Mouse (Mus musculus): ENCODE measurements around the gene Eno3. TPM values are rescaled to one million over a fixed set of nuclear protein-coding genes. Genes with fewer than 3 reads are reported as not detected.

The Eno3 gene
- total and polyA plus RNA-seq, 2 experiments from 2014 or later, result 1,204 to 1,376 TPM

- no peak overlapping the region for H3K9ac ChIP-seq (replicated peaks; ENCODE audit: low read depth, low read length)
- no peak overlapping the region for H3K27ac ChIP-seq (ENCODE audit: low read depth)
- H3K27me3 ChIP-seq (ENCODE audit: control insufficient read depth, insufficient read depth, low read length), result no peaks in the 10 kb centered on the region
- TF ChIP-seq CTCF (IDR thresholded peaks at IDR 0.05; ENCODE audit: low read depth), result no peak
- TF ChIP-seq EP300 (IDR thresholded peaks at IDR 0.05; ENCODE audit: low read depth), result no peak
- no peak overlapping the region for H3K4me3 ChIP-seq (ENCODE audit: low read depth, low read length)
- DNase-seq (ENCODE audit: low spot score) (no peak), ATAC-seq (ENCODE audit: insufficient read depth, low read depth) (no peak)
- peaks cover 49% of the 10 kb centered on the region for H3K36me3 ChIP-seq (replicated peaks; ENCODE audit: control insufficient read depth, insufficient read depth, low read length)
- no peaks in the 10 kb centered on the region for H3K9me3 ChIP-seq (replicated peaks; ENCODE audit: control insufficient read depth, low read length)
- no peak overlapping the region for H3K4me2 ChIP-seq (ENCODE audit: low read depth, low read length)
- H3K4me1 ChIP-seq (ENCODE audit: control insufficient read depth, insufficient read depth), result peaks cover 12% of the 10 kb centered on the region
- 94% methylated on average over 8 of the region's 8 CpGs for WGBS
Observed at GRCm38 (mm10) chr11:70666687-70667086, 9.7 kb downstream of the Eno3 start.

GRCm38 (mm10) chr11:70667271-70668150, 10.5 kb downstream of the Eno3 start:
- peak overlapping the region; percentile 74; the same call in 1 of the 2 replicates for H3K4me3 ChIP-seq (ENCODE audit: low read depth, low read length)
- no peaks in the 10 kb centered on the region for H3K9me3 ChIP-seq (replicated peaks; ENCODE audit: control insufficient read depth, low read length)
- peaks cover 12% of the 10 kb centered on the region for H3K4me1 ChIP-seq (ENCODE audit: control insufficient read depth, insufficient read depth)
- no peaks in the 10 kb centered on the region for H3K27me3 ChIP-seq (ENCODE audit: control insufficient read depth, insufficient read depth, low read length)
- no peak for DNase-seq (ENCODE audit: low spot score)
- peaks cover 42% of the 10 kb centered on the region for H3K36me3 ChIP-seq (replicated peaks; ENCODE audit: control insufficient read depth, insufficient read depth, low read length)
- peak overlapping the region; percentile 57 for H3K9ac ChIP-seq (replicated peaks; ENCODE audit: low read depth, low read length)
- no peak for ATAC-seq (ENCODE audit: insufficient read depth, low read depth)
- no peak for TF ChIP-seq CTCF (IDR thresholded peaks at IDR 0.05; ENCODE audit: low read depth)
- TF ChIP-seq EP300 (IDR thresholded peaks at IDR 0.05; ENCODE audit: low read depth), result no peak
- H3K4me2 ChIP-seq (ENCODE audit: low read depth, low read length), result peak overlapping the region; percentile 91
- 63% methylated on average over 14 of the region's 14 CpGs for WGBS
- peak overlapping the region; percentile 77 for H3K27ac ChIP-seq (ENCODE audit: low read depth)

GRCm38 (mm10) chr11:70668335-70668770, 11.4 kb downstream of the Eno3 start:
- H3K9ac ChIP-seq (replicated peaks; ENCODE audit: low read depth, low read length), result peak overlapping the region; percentile 57
- H3K4me1 ChIP-seq (ENCODE audit: control insufficient read depth, insufficient read depth), result peaks cover 12% of the 10 kb centered on the region
- peak overlapping the region; percentile 91 for H3K4me2 ChIP-seq (ENCODE audit: low read depth, low read length)
- no peaks in the 10 kb centered on the region for H3K9me3 ChIP-seq (replicated peaks; ENCODE audit: control insufficient read depth, low read length)
- under 1% methylated on average over 15 of the region's 15 CpGs for WGBS
- TF ChIP-seq CTCF (IDR thresholded peaks at IDR 0.05; ENCODE audit: low read depth) (no peak), EP300 (IDR thresholded peaks at IDR 0.05; ENCODE audit: low read depth) (no peak)
- peaks cover 34% of the 10 kb centered on the region for H3K36me3 ChIP-seq (replicated peaks; ENCODE audit: control insufficient read depth, insufficient read depth, low read length)
- ATAC-seq (ENCODE audit: insufficient read depth, low read depth) (peak; percentile 16), DNase-seq (ENCODE audit: low spot score) (no peak)
- peak overlapping the region; percentile 77 for H3K27ac ChIP-seq (ENCODE audit: low read depth)
- H3K27me3 ChIP-seq (ENCODE audit: control insufficient read depth, insufficient read depth, low read length), result no peaks in the 10 kb centered on the region
- peak overlapping the region; percentile 74 for H3K4me3 ChIP-seq (ENCODE audit: low read depth, low read length)

- no peaks in the 10 kb centered on the region for H3K9me3 ChIP-seq (replicated peaks; ENCODE audit: control insufficient read depth, low read length)
- TF ChIP-seq CTCF (IDR thresholded peaks at IDR 0.05; ENCODE audit: low read depth) (no peak), EP300 (IDR thresholded peaks at IDR 0.05; ENCODE audit: low read depth) (peak; percentile 23; the same call in 1 of the 2 replicates)
- H3K27ac ChIP-seq (ENCODE audit: low read depth), result peak within 1 kb of the TSS; percentile 97
- H3K4me2 ChIP-seq (ENCODE audit: low read depth, low read length), result peak within 1 kb of the TSS; percentile 91
- no peaks in the 10 kb centered on the region for H3K27me3 ChIP-seq (ENCODE audit: control insufficient read depth, insufficient read depth, low read length)
- H3K36me3 ChIP-seq (replicated peaks; ENCODE audit: control insufficient read depth, insufficient read depth, low read length), result peaks cover 33% of the 10 kb centered on the region
- peak within 1 kb of the TSS; percentile 57 for H3K9ac ChIP-seq (replicated peaks; ENCODE audit: low read depth, low read length)
- H3K4me3 ChIP-seq (ENCODE audit: low read depth, low read length), result peak within 1 kb of the TSS; percentile 74
- ATAC-seq (ENCODE audit: insufficient read depth, low read depth) (peak; percentile 94), DNase-seq (ENCODE audit: low spot score) (peak; percentile 100)
- WGBS, result under 1% methylated on average over 44 of the region's 44 CpGs
- peaks cover 12% of the 10 kb centered on the region for H3K4me1 ChIP-seq (ENCODE audit: control insufficient read depth, insufficient read depth)
Observed at GRCm38 (mm10) chr11:70668771-70669505, 11.9 kb downstream of the Eno3 start, which contains the start of gene Spag7. Gene Spag7 (minus strand): TSS chr11:70669416.

- H3K36me3 ChIP-seq (replicated peaks; ENCODE audit: control insufficient read depth, insufficient read depth, low read length), result peaks cover 29% of the 10 kb centered on the region
- H3K9ac ChIP-seq (replicated peaks; ENCODE audit: low read depth, low read length), result peak overlapping the region; percentile 52
- under 1% methylated on average over 31 of the region's 31 CpGs for WGBS
- DNase-seq (ENCODE audit: low spot score) (peak; percentile 65), ATAC-seq (ENCODE audit: insufficient read depth, low read depth) (peak; percentile 8)
- TF ChIP-seq EP300 (IDR thresholded peaks at IDR 0.05; ENCODE audit: low read depth) (no peak), CTCF (IDR thresholded peaks at IDR 0.05; ENCODE audit: low read depth) (peak; percentile 45)
- no peaks in the 10 kb centered on the region for H3K9me3 ChIP-seq (replicated peaks; ENCODE audit: control insufficient read depth, low read length)
- peak overlapping the region; percentile 97 for H3K27ac ChIP-seq (ENCODE audit: low read depth)
- H3K4me1 ChIP-seq (ENCODE audit: control insufficient read depth, insufficient read depth), result peaks cover 7% of the 10 kb centered on the region
- H3K27me3 ChIP-seq (ENCODE audit: control insufficient read depth, insufficient read depth, low read length), result no peaks in the 10 kb centered on the region
- peak overlapping the region; percentile 91 for H3K4me2 ChIP-seq (ENCODE audit: low read depth, low read length)
- H3K4me3 ChIP-seq (ENCODE audit: low read depth, low read length), result peak overlapping the region; percentile 74
Observed at GRCm38 (mm10) chr11:70669582-70670345, 12.8 kb downstream of the Eno3 start.
